Mouse (Mus musculus) forebrain, postnatal 0 days (tissue): ENCODE results near the gene Phf1. TPM values are rescaled to one million over a fixed set of nuclear protein-coding genes. Genes with fewer than 3 reads are reported as not detected.
"Not testable (repeated sequence)": the region's sequence is repeated elsewhere in the genome, so short reads cannot be mapped to it uniquely, and the experiment has no call there.

ENCODE experiments used
- ATAC-seq: fragments of 200-750 bp; cut with Nextera tagmentation; 2 replicates; pipeline ENCODE4 v1.8.0; 2017; ENCODE audit warnings: mild to moderate bottlenecking, moderate library complexity
- DNase-seq: peaks from one replicate; pipeline ENCODE4 v3.0.0-alpha.2; 2015
- H3K27ac ChIP-seq: fragments of 300-500 bp; sonication (generic); 2 replicates; pipeline ENCODE4 v1.5.1; 2014; ENCODE audit warnings: low read depth, mild to moderate bottlenecking, antibody characterized with exemption, low read length, moderate library complexity, mixed read lengths
- H3K27me3 ChIP-seq: fragments of 300-500 bp; sonication (generic); 2 replicates; pipeline ENCODE4 v1.6.1; 2014; ENCODE audit warnings: mild to moderate bottlenecking, low read length, mixed read lengths; ENCODE audit not compliant: insufficient read depth
- H3K36me3 ChIP-seq: fragments of 300-500 bp; sonication (generic); 2 replicates; pipeline ENCODE4 v1.6.1; 2014; ENCODE audit warnings: mild to moderate bottlenecking, moderate library complexity; ENCODE audit not compliant: insufficient read depth
- H3K4me1 ChIP-seq: fragments of 300-500 bp; sonication (generic); 2 replicates; pipeline ENCODE4 v1.6.1; 2014; ENCODE audit warnings: antibody characterized with exemption; ENCODE audit not compliant: insufficient read depth
- H3K4me2 ChIP-seq: fragments of 300-500 bp; sonication (generic); 2 replicates; pipeline ENCODE4 v1.6.1; 2014; ENCODE audit warnings: low read depth, mild to moderate bottlenecking, moderate library complexity
- H3K4me3 ChIP-seq: fragments of 300-500 bp; sonication (generic); 2 replicates; pipeline ENCODE4 v1.5.1; 2014; ENCODE audit warnings: low read depth, low read length, mixed read lengths
- H3K9ac ChIP-seq: fragments of 300-500 bp; sonication (generic); 2 replicates; pipeline ENCODE4 v1.6.1; 2014; ENCODE audit warnings: mild to moderate bottlenecking
- H3K9me3 ChIP-seq: fragments of 300-500 bp; sonication (generic); 2 replicates; pipeline ENCODE4 v1.6.1; 2016; ENCODE audit warnings: low read length
- CTCF ChIP-seq: sonication (generic); IDR thresholded peaks from 2 replicates; pipeline ENCODE4 v1.5.1; 2016; ENCODE audit warnings: antibody characterized with exemption, control low read depth, low read depth
- WGBS: fragments of 180-500 bp; shearing (Covaris S2); extraction: QIAGEN DNeasy Blood & Tissue Kit; methylation state at CpG from one replicate; pipeline ENCODE4 v1.1.7; 2014; 5-methylcytosine and 5-hydroxymethylcytosine counted together
- polyA plus RNA-seq: library from polyadenylated mRNA; unstranded; fragments of >200 nt; fragmentation: Nextera tagmentation; extraction: Ambion mirVana; gene quantifications from 2 replicates; pipeline ENCODE4 v1.2.1, GENCODE M21; 2015
- total RNA-seq: library from RNA; depleted of rRNA; stranded (reverse); fragments of >200 nt; gene quantifications from 2 replicates; pipeline ENCODE4 v1.2.3, GENCODE M21; 2014

Gene Phf1
- total and polyA plus RNA-seq, 2 experiments from 2014 or later: 24.1 to 35.4 TPM

DNA sequence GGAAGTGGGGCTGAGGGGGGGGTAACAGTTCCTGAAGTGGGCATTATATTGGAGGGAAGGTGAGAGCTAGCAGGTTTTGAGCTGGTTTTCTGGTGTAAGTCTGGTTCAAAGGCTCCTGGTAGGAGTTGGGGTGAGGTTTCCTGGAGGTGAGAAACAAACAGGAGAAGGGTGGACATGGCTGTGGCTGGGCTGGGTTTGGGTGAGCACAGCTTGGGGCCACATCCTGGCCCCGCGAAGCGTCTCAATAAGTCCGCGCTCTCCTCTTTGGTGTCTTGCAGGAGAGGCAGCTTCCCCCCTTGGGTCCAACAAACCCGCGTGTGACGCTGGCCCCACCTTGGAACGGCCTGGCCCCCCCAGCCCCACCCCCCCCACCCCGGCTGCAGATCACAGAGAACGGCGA is 37.4 kb downstream of the Phf1 start:
- 80% methylated on average over 9 of the region's 12 CpGs for WGBS
- H3K4me1 ChIP-seq: no peaks in the 10 kb centered on the region
- ATAC-seq: no peak
- no peak overlapping the region for H3K27ac ChIP-seq
- H3K4me2 ChIP-seq: no peak overlapping the region
- peaks cover 58% of the 10 kb centered on the region for H3K36me3 ChIP-seq
- H3K27me3 ChIP-seq: no peaks in the 10 kb centered on the region
- H3K9me3 ChIP-seq: no peaks in the 10 kb centered on the region
- H3K9ac ChIP-seq: no peak overlapping the region
- no peak for DNase-seq
- no peak for TF ChIP-seq CTCF
- no peak overlapping the region for H3K4me3 ChIP-seq

DNA sequence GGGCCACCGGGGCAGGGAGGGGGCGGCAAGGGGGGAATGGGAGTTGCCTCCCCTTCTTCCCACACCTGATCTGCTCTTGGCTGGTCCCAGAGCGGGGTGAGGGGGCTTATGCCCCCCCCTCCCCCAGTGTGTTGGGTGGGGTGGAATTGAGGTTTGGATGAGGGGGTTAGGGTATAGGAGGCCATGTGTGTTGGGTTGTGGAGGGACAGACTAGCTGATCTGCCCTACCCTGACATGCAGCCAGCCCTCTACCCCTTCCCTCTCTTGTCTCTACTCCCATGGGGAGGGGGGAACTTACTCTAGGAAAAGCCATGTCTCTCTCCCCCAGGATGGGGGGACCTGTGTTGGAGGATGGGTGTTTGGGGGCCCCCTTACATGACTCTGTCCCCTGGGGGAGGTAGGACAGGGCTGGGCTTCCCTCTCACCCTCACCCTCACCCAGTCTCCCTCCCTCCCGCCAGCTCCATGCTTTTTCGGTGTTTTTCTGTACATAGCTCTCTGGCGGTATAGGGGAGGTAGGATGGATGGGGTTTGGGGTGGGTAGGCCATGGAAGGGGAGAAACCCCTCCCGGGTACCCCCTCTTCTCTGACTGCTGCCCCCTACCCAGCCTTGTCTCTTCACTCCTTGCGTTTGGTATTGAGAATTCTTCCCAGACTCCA is 38.5 kb downstream of the Phf1 start:
- H3K36me3 ChIP-seq: peaks cover 58% of the 10 kb centered on the region
- H3K9ac ChIP-seq: no peak overlapping the region
- WGBS: 62% methylated on average over 7 of the region's 8 CpGs
- H3K27ac ChIP-seq: no peak overlapping the region
- no peaks in the 10 kb centered on the region for H3K27me3 ChIP-seq
- TF ChIP-seq CTCF: no peak
- H3K9me3 ChIP-seq: no peaks in the 10 kb centered on the region
- H3K4me3 ChIP-seq: no peak overlapping the region
- H3K4me2 ChIP-seq: no peak overlapping the region
- no peak for ATAC-seq
- DNase-seq: no peak
- H3K4me1 ChIP-seq: no peaks in the 10 kb centered on the region

DNA sequence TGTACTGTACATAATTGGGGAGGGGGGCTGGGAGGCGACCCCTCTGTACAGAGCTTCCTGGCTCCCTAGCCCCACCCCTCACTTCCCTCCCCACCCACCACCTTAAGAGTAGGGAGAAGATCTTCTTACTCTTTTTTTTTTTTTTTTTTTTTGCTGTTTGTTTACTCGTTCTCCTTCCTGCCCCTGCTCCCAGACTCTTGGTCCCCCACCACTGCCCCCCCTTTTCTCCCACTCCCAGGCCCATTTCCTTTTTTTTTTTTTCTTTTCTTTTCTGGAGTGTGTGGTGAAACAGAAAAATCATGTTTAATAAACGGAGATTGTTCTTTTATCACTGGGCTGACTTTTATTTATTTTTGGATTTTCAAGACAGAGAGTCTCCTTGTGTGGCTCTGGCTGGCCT is 39.3 kb downstream of the Phf1 start:
- H3K4me2 ChIP-seq: peak overlapping the region; percentile 94
- peak overlapping the region; percentile 75 for H3K9ac ChIP-seq
- ATAC-seq: no peak
- H3K27me3 ChIP-seq: no peaks in the 10 kb centered on the region
- no peak for TF ChIP-seq CTCF
- peak overlapping the region; percentile 79; the same call in 1 of the 2 replicates for H3K27ac ChIP-seq
- no peak for DNase-seq
- no peaks in the 10 kb centered on the region for H3K9me3 ChIP-seq
- H3K4me1 ChIP-seq: no peaks in the 10 kb centered on the region
- H3K36me3 ChIP-seq: peaks cover 51% of the 10 kb centered on the region
- 4% methylated on average over 3 of the region's 3 CpGs for whole genome bisulfite sequencing
- H3K4me3 ChIP-seq: peak overlapping the region; percentile 87

DNA sequence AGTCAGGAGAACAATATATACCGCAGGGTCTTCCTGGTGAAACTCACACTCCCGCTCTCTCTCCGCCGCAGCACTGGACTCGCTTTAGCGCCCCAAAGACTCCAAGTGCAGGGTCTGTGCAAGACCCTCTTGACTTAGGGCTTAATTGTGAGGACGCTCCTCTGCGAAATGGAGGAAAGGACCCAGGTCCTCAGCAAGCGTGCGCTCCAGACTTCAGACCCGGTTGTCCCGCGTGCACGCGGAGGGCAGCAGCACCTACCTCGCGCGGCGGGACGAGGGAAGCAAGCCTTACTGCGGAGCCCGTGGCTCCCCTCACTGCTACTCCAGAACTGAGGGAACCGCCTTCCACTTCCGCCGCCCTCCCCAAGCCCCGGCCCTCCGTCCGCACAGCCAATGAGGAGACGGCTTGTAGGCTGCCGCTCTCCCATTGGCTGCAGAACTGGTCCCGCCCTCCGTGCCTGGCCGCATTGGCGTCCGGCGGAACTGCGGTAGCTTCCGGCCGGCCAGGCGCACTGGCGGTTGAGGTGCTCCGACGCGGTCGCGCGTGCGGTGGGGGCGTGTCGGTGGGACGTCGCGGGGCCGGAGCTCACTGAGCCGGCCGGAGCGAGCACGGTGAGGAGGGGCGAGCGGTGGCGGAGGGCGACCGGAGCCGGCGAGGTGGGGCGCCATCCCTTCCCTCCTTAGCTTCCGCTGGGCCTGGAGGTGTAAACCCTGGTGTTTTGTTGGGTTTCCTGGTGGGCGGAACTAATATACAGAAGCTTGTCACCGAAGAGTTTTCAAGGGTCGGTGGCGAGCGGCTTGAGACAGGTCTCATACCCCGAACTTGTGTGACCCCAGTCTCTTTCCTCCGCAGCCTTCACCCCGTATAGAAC is 40.1 kb downstream of the Phf1 start, which contains the start of gene Zbtb9:
Zbtb9 (plus strand) TSS at position 465 of the 872 bp plus-strand sequence.
- Histone ChIP-seq H3K27me3 (no peaks in the 10 kb centered on the region), H3K36me3 (peaks cover 45% of the 10 kb centered on the region), H3K4me3 (peak within 1 kb of the TSS; percentile 87), H3K4me2 (peak within 1 kb of the TSS; percentile 94), H3K4me1 (no peaks in the 10 kb centered on the region), H3K9ac (peak within 1 kb of the TSS; percentile 75), H3K9me3 (no peaks in the 10 kb centered on the region), H3K27ac (peak within 1 kb of the TSS; percentile 79)
- DNase-seq (peak; percentile 96), ATAC-seq (peak; percentile 100)
- TF ChIP-seq CTCF: no peak
- under 1% methylated on average over 72 of the region's 75 CpGs for WGBS

DNA sequence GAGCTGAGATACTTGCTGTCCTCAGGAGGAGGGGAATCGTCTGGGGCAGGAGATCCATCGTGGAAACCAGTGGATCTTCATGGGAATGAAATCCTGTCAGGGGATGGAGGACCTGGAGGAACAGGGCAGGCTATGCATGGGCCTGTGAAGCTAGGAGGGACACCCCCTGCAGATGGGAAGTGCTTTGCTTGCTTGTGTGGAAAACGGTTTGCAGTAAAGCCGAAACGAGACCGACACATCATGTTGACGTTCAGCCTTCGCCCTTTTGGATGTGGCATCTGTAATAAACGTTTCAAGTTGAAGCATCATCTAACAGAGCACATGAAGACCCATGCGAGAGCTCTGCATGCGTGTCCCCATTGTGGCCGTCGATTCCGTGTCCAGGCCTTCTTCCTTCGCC is 41.7 kb downstream of the Phf1 start:
- Histone ChIP-seq H3K4me2 (0 out of 2 replicates have a peak overlapping the region, but pooled peaks have one; percentile 94), H3K9me3 (no peaks in the 10 kb centered on the region), H3K36me3 (peaks cover 46% of the 10 kb centered on the region), H3K4me3 (no peak overlapping the region), H3K9ac (no peak overlapping the region), H3K27me3 (no peaks in the 10 kb centered on the region), H3K4me1 (no peaks in the 10 kb centered on the region), H3K27ac (no peak overlapping the region)
- ATAC-seq: no peak
- DNase-seq: no peak
- 94% methylated on average over 15 of the region's 15 CpGs for WGBS
- TF ChIP-seq CTCF: no peak

DNA sequence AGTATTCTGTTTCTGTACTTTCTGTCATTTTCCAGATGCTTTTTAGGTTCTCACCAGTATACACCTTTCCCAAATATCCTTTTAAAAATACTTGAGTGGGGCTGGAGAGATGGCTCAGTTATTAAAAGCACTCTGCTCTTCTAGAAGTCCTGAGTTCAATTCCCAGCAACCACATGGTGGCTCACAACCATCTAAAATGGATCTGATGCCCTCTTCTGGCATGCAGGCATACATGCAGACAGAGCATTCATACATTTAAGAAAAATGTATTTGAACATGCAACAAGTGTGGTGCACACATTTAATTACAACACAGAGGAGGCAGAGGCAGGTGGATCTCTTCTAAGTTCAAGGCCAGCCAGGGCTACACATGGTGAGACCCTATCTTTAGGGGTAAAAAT is 42.6 kb downstream of the Phf1 start:
- H3K4me3 ChIP-seq: no peak overlapping the region
- peak; percentile 48 for TF ChIP-seq CTCF
- no peaks in the 10 kb centered on the region for H3K4me1 ChIP-seq
- DNase-seq (no peak), ATAC-seq (no peak)
- no peaks in the 10 kb centered on the region for H3K9me3 ChIP-seq
- H3K27ac ChIP-seq: no peak overlapping the region
- H3K4me2 ChIP-seq: no peak overlapping the region
- H3K9ac ChIP-seq: no peak overlapping the region
- no peaks in the 10 kb centered on the region for H3K27me3 ChIP-seq
- peaks cover 45% of the 10 kb centered on the region for H3K36me3 ChIP-seq

DNA sequence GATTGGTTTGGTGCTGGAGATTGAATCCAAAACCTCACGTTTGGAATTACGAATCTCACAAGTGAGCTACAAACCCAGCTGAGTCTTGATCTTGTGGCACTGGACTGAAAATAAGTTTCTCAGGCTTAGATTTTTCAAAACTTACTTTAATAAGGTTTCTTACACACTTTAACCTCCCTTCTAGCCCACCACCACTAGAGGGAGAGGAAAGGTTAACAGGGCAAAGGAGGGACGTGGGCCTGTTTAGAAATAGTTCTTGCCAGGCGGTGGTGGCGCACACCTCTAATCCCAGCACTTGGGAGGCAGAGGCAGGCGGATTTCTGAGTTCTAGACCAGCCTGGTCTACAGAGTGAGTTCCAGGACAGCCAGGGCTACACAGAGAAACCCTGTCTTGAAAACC is 44.5 kb downstream of the Phf1 start:
- H3K4me3 ChIP-seq, H3K4me2 ChIP-seq, H3K9me3 ChIP-seq, H3K4me1 ChIP-seq, ATAC-seq, DNase-seq, H3K9ac ChIP-seq, H3K27me3 ChIP-seq, H3K27ac ChIP-seq: not testable (repeated sequence)
- WGBS: 83% methylated on average over 6 of the region's 6 CpGs
- H3K36me3 ChIP-seq: peaks cover 35% of the 10 kb centered on the region
